Mouse (Mus musculus) regulatory T cell (primary cell): ENCODE measurements around the gene Tapt1.
"Not testable (repeated sequence)": the region's sequence is repeated elsewhere in the genome, so short reads cannot be mapped to it uniquely, and the experiment has no call there.

Source experiments
- in situ Hi-C: fragments of 300-600 bp; cut with MboI, MseI; formaldehyde crosslinking; loops from one replicate; pipeline ENCODE4 v1.15.1; 2025; ENCODE audit warnings: high pct_unique_total_duplicates

Tapt1 gene

GRCm38 (mm10) chr5:44147732-44148131 lies 78.7 kb downstream of the Tapt1 start:
- in situ Hi-C loops, result no loop called here

- in situ Hi-C loops, result no loop called here
Measured at GRCm38 (mm10) chr5:44146437-44147332, 79.7 kb downstream of the Tapt1 start.

GRCm38 (mm10) chr5:44143467-44144235 lies 82.8 kb downstream of the Tapt1 start:
- in situ Hi-C loops, result no loop called here

- in situ Hi-C loops, result no loop called here
Measured at GRCm38 (mm10) chr5:44127487-44127886, 98.9 kb downstream of the Tapt1 start.

- in situ Hi-C loops, result not testable (repeated sequence)
Measured at GRCm38 (mm10) chr5:44126574-44126973, 99.9 kb downstream of the Tapt1 start.
